Mouse (Mus musculus) cerebellum, adult 9-11 months (tissue): ENCODE measurements around the gene Fam53a.

Source experiments
- DNase-seq: peaks from one replicate; pipeline ENCODE4 v3.0.0; 2022

The Fam53a gene

DNA sequence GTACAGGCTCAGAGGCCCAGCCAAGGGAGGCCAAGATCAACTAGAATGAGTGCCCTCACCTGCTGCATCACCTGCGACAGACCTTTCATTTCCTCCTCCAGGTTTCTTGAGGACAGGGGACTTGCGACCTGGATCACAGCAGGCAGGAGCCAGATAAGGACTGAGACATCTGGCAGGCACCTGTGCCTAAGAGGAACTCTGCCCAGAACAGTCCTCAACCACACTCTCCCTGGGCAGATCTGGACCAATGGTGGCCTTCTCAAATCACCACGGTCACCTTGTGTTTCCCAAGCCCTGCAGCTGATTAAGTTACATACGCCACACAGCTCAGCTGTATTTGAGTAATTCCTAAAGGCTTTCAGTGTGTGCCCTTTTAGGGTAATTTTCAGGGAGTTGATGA, 1.2 kb upstream of the Fam53a start:
- peak; percentile 47 for DNase-seq

DNA sequence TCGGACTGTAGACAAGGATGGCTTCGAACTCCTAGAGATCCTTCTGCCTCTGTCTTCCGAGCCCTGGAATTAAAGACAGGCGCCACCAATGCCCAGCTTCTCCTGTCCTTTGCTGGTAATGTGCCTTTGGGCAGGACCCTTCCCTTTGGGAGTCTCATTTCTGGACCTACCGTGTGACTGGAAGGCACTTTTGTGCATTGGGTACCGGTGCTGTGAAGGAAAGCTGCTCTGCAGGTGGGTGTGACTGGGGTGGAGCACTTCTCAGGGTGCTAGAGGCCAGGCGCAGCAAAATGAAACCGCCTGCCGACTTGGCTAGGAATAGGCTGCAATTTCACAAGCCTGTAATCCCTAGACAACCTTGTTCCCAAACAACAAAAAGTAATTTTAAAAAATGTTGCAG, 626 bp upstream of the Fam53a start:
- DNase-seq, result no peak

DNA sequence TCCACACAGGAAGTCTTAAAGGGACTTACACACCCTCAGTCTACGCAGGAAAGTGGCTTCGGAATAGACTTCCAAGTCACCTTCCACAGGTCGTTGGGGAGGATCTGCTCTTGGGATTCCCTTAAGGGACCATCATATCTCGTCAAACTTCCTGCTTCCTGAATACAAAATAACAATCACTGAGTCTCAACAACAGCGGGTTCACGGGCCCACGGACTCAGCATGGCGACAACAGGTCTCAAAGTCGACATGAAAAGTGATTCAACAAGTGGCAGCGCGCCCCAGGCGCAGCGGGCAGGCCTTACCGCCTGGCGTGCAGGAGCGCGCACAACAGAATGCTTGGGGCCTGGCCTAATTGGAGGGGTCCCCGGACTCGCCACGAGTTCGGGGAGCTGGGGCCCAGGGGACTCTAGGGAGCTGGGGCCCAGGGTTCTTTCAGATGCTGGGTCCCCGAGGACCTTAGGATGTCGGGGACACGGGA, 575 bp downstream of the Fam53a start:
- DNase-seq, result no peak

DNA sequence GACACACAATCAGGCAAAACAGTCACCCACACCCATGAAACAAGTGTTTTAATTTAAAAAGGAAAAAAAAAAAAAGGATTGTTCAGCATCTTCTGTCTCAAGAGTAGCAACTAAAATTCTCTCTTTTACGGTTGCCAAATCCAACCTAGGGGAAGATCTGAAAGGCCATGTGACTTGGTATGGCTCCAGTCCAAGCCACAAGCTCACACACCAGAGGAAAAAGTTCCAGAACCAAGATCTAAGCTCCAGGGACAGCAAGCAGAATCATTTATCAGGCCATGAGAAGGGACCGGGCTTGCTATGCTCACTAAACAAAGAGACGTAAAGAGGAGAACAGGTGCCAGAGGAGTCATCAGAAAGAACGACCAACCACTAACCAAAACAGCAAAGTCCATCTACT, 1.5 kb downstream of the Fam53a start:
- DNase-seq, result no peak

DNA sequence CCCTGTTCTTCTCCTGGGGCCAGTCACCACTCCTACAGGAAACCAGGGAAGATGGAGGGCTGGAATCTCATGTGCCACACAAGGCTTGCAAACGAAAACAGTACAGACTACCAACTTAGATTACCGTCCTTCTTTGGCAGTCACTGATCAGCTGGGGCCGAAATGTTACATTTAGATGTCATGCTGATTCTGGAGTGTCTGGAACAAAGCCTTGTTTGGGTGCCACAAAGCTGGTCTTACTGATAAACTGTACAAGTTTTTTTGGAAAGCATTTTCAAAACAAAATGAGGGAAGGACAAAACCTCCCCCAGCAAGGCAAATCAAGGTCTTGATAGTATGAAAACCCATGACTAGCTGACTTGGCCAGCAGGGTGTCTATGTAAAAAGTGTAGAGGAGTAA, 5.7 kb downstream of the Fam53a start:
- DNase-seq, result no peak

DNA sequence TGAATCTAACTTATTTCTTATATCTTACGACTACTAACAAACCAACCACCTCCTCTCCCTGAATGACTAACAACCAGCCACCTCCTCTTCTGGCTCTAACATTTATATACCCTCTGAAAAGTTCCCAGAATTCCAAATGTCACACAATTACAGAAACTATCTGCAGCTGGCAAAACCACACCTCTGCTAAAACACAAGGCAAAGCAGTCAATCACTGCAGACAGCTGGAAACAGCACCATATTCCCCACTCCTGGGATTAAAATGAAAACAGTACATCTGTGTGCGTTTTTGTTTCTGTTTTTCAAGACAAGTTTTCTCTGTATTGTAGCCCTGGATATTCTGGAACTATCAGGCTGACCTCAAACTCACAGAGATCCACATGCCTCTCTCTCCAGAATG, 6.8 kb downstream of the Fam53a start:
- no peak for DNase-seq

DNA sequence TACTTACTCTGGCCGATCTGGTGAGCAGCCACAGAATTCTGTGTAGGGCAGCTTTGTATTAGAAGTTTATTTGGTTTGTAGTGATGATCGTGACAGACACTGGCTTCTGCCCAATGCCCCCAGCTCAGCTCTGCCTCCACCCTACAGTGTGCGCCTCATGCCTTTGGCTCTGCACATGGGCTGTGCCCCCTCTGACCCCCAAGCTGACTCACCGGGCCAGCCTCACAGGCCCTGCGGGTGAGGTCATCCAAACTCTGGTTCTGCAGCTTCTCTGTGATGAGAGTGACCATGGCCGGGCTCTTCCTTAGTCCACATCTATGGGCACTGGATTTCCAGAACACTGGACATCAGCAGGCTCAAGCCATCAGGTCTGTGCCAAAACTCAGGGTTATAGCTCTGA, 15.0 kb downstream of the Fam53a start:
- DNase-seq, result no peak

DNA sequence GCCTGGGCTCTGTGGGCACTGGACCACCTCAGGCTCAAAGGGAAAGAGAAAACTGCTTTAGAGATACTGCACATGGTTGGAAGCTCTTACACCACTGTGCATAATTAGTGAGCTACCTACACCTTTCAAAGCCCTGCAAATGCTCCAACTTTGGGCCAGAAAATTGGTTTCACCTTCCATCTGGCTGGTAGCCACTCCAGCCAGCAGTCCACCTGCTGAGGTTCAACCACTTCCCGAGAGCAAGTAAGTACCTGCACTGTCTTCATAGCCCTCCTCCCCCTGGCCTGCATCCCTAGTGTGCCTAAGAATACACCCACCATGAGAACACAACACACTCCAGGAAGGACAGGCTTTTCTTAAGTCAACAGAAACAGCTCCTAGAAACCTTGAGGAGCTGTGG, 17.6 kb downstream of the Fam53a start:
- DNase-seq, result peak; percentile 50

DNA sequence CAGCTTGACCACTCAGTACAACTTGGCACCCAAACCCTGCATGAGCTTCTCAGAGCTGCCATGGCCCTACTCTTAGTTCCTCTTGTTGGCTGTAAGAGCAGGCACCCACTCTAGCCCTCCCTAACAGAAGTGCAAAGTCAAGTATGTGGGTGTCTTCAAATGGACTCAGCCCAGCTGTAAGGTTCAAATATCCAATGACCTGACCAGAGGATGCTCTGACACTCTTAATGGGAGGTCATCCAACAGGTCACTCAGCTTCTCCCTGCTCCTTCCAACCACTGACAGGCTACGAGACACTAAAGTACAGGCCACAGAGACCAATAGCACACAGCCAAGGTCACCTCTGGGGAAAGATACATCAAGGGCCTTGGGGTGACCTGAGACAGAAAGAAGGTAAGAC, 20.2 kb downstream of the Fam53a start:
- no peak for DNase-seq

DNA sequence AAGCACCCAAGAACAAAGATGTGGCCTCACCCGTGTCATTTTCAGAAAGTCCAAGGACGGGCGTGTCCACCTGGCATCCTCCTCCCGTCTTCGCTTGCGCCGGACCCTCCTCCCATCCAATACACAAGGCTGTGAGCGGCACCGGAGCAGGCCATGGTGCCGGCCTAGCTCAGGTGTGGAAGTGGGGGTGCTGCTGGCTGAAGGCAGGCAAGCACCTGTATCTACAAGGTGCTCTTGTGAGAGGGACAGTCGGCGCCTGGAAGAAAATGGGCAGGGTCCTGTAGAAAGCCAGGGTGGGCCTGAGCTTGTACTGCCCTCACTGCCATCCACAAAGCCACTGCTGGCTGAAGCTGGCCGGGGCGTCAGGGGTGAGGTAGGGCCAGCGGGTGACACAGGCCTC, 22.0 kb downstream of the Fam53a start:
- DNase-seq, result no peak

DNA sequence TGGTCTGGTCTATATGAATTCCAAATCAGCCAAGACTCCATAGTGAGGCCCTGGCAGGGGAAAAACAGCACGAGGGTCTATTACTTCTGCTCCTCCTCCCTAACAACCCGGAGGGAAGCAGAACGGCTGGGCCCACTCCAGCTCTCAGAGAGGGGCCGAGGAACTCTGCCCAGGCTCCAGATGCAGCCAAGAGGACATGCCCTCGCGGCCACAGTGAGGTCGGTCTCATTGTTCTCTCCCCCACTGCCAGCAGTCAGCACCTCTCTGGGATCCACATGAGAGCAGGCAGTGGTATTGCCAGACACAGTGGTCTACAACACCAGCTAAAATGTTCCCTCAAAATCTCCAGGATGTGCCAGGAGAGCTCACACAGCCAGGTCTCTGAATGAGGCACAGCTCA, 22.8 kb downstream of the Fam53a start:
- DNase-seq, result peak; percentile 45

DNA sequence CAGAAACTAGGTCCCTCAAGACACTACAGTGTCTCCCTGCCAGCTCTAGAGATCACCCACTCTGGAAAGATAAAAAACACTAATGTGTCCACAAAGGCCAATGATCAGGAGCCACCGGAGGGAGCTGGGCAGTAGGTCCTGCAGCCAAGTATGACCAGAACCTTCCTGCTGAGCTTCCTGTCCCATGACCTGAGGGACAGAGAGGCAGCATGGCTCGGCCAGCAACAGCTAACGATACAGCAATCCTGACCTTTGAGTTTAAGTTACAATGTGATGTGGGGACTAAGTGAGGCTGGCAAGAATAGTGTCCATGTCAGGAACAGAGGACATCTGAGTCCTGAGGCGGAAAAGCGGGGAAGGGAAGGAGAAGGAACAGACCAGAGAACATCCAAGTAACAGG, 24.1 kb downstream of the Fam53a start:
- no peak for DNase-seq

DNA sequence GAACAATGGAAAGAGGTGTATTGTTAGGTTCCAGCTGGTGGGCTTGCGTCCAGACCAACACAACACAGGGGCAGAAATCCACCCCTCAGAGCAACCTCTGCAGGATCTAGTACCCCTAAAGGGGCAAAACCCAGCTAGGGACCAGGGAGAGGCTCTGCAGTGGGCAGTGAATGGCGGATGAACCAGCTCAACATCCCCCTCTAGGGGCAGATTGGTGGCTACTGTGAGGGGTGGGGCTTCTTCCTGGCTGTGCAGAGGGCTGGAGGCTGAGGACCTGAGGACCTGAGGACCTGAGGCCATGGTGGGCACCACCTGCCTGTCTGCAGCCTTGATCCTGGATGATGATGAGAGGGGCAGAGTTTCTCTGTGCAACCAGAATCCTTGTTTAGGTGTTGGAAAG, 35.8 kb downstream of the Fam53a start:
- DNase-seq, result no peak

DNA sequence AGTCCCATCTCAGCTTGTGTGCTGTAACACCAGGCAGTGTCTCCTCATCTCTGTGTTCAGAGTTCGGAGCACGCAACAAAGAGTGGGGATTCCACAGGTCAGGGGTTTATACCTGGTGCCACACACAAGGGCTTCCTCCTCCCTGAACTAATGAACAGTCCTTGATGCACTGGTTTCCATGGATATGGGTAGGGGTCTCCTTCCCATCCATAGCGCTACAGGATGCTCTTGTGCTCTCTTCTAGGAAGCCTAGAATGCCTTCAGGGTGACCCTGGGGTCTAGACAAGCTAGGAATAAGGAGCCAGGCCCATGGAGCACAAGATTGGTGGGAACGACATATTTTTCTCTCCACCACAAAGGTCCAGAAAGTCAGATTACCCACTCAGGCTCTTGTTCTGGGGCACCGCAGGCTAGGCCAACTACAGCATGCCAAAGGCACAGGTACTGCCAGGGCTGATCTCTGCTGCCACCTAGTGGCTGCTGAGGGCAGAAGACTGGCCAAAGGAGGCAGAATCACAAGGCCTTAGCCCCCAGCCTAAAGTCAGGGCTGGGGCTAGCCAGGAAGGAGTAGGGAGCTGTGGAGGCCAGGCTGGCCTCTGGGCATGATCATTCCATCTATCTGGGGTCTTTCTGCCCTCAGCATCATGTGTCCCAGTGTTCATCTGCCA, 40.1 kb downstream of the Fam53a start:
- DNase-seq, result peak; percentile 70

DNA sequence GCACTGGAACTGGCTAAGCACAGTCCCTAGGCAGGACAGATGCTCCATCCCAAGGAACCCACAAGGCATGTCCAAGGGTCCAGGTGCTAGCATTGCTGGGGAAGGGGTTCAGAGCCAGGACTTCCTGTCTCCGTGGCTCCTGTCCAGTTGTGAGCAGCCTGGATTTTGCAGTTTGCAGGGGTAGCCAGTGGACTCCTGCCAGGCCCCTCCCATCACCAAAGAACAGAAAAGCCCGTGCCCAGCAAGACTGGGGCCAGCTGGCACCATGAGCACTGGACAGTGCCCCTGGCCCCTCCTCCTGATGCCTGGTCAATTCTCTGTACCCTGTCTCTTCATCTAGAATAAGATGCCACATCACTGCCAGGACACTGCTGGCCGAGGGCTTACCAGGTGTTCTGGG, 41.4 kb downstream of the Fam53a start:
- no peak for DNase-seq

DNA sequence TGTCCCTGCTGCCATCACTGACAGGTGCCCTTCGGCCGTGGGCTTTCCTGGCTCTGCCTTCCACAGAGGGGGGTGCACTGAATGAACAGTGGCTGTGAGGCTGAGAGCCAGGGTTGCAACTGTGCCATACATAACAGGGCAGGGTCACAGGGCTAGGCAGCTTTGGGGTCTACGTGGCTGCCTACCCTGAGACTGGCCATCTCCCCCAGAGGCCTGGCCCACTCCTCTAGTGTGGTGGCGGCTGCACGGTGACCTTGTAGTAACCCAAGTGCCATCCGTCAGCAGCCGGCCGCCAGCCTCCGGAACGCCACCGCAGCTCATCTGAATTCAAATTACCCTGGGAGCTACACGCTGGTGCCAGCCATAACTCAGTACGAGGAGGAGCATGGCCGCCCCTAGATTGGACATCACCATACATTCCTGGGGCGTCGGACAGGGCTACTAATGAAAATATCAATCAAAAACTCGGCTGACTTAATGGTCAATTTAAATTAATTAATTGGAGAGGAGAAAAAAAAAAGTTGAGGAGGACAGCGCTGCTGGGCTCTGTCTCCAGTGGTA, 41.9 kb downstream of the Fam53a start:
- DNase-seq, result no peak

DNA sequence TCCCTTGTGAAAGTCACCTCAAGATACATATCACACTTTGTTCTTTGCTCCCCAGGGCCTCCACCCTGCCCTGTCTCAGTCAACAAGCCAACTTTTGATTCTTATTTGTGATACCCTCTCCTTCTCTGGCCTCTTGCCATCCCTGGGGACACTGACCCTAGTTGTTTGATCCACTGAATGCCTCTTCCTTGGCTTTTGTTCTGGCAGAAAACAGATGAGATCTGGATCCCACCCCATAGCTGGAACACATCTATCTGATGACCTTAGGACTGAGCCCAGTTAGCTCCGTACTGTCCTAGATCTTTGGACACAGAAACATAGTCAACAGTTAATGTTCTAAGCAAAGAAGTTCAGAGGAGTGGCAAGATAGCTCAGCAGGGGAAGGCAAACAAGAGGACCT, 49.1 kb downstream of the Fam53a start:
- no peak for DNase-seq

DNA sequence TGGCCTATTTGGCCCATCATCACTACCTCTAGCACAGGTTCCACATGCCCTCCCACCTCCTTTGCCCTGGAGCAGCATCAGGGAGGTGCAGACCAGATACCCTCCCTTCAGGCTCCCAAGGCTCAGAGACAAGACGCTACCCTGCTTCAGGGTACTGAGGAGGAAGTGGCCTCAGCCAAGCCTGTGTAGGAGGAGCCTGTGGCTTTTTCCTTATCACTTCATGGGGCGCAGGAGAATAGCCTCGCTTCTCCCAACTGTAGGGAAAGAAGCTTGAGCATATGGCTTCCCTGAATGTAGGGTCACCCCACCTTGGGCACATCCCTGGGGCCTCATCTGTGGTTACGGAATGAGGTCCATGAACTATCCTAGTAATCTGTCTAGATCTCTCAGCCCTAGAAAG, 55.2 kb downstream of the Fam53a start:
- no peak for DNase-seq

DNA sequence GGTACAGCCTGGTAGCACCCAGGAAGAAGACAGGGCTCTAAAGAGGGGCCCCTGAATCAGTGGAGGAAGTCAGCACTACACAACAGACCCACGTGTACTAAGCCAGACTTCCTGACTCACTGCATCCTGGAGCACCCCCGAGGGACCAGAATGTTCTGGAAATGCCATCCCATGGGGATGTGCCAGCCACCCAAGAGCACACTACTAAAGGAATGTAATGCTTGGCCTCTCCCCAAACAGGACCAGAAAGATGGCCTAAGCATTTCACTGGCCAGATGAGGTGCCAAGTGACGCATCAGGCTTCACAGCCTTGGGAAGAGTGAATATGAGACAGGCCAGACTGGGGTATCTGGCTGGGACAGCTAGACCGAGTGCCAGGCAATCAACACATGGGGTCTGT, 63.5 kb downstream of the Fam53a start:
- DNase-seq, result no peak

DNA sequence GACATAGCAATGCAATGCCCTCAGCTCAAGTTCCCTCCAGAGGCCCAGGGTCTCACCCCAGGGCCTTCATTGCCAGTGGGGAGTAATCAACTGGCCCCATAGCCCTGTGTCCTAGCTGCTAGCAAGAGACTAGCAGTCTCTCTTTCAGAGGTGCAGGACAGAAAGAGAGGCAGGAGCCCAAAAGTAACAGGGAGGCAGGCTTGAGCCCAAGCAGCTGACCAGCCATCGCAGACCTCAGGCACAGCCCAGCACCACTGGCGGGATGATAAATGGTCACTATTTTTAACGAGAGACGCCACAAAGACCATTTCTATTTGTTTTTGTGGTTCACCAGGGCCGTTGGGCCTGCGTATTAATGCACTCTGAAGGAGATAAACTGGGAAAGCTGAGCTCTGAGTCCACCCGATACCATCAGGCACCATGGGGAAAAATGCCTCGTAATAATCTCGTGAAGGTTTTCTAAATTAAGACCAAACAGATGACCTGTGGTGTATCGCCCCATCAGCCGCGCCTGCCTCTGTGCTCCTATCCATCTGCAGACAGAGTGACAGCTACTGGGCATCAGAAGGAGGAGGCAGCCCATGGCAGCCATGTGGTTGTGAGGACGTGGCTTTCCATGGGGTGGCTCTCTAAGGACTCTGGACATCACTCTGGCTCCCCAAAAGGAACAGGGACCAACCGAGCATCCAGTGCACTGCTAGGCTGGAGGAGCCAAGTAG, 73.0 kb downstream of the Fam53a start:
- DNase-seq, result no peak
